Mouse (Mus musculus) forebrain, embryonic 14.5 days (tissue): Measurements from ENCODE around the gene Bcap31. TPM values are rescaled to one million over a fixed set of nuclear protein-coding genes. Genes with fewer than 3 reads are reported as not detected.

Experiments used
- ATAC-seq: fragments of 200-750 bp; cut with Nextera tagmentation; 2 replicates; pipeline ENCODE4 v1.8.0; 2017; ENCODE audit warnings: mild to moderate bottlenecking, moderate library complexity
- DNase-seq: peaks from one replicate; pipeline ENCODE4 v3.0.0-alpha.2; 2015; ENCODE audit warnings: low spot score
- H3K27ac ChIP-seq: fragments of 300-500 bp; sonication (generic); 2 replicates; pipeline ENCODE4 v1.5.1; 2014; ENCODE audit warnings: low read depth, mild to moderate bottlenecking, control low read depth, low read length, moderate library complexity
- H3K27me3 ChIP-seq: fragments of 300-500 bp; sonication (generic); replicated peaks from 2 replicates; pipeline ENCODE4 v1.6.1; 2014; ENCODE audit warnings: low read length, control low read depth, mixed read lengths; ENCODE audit not compliant: control insufficient read depth, insufficient read depth
- H3K36me3 ChIP-seq: fragments of 300-500 bp; sonication (generic); 2 replicates; pipeline ENCODE4 v1.6.1; 2014; ENCODE audit warnings: low read length, control low read depth; ENCODE audit not compliant: control insufficient read depth, insufficient read depth
- H3K4me1 ChIP-seq: fragments of 300-500 bp; sonication (generic); 2 replicates; pipeline ENCODE4 v1.6.1; 2014; ENCODE audit warnings: antibody characterized with exemption, low read length, control low read depth; ENCODE audit not compliant: control insufficient read depth, insufficient read depth
- H3K4me2 ChIP-seq: fragments of 300-500 bp; sonication (generic); 2 replicates; pipeline ENCODE4 v1.6.1; 2014; ENCODE audit warnings: mild to moderate bottlenecking, control low read depth, low read length
- H3K4me3 ChIP-seq: fragments of 300-500 bp; sonication (generic); 2 replicates; pipeline ENCODE4 v1.5.1; 2014; ENCODE audit warnings: low read depth, low read length, control low read depth
- H3K9ac ChIP-seq: fragments of 300-500 bp; sonication (generic); 2 replicates; pipeline ENCODE4 v1.6.1; 2014; ENCODE audit warnings: mild to moderate bottlenecking, low read length, control low read depth, moderate library complexity
- H3K9me3 ChIP-seq: fragments of 300-500 bp; sonication (generic); replicated peaks from 2 replicates; pipeline ENCODE4 v1.6.1; 2016; ENCODE audit warnings: low read length, control low read depth, mixed read lengths; ENCODE audit not compliant: control insufficient read depth
- WGBS: fragments of 180-500 bp; shearing (Covaris S2); extraction: QIAGEN DNeasy Blood & Tissue Kit; methylation state at CpG from one replicate; pipeline ENCODE4 v1.1.7; 2014; 5-methylcytosine and 5-hydroxymethylcytosine counted together
- polyA plus RNA-seq: library from polyadenylated mRNA; unstranded; fragments of >200 nt; fragmentation: Nextera tagmentation; extraction: Ambion mirVana; gene quantifications from 2 replicates; pipeline ENCODE4 v1.2.1, GENCODE M21; 2014

Gene Bcap31
- polyA plus RNA-seq, 1 experiment from 2014 or later: 113 TPM

DNA sequence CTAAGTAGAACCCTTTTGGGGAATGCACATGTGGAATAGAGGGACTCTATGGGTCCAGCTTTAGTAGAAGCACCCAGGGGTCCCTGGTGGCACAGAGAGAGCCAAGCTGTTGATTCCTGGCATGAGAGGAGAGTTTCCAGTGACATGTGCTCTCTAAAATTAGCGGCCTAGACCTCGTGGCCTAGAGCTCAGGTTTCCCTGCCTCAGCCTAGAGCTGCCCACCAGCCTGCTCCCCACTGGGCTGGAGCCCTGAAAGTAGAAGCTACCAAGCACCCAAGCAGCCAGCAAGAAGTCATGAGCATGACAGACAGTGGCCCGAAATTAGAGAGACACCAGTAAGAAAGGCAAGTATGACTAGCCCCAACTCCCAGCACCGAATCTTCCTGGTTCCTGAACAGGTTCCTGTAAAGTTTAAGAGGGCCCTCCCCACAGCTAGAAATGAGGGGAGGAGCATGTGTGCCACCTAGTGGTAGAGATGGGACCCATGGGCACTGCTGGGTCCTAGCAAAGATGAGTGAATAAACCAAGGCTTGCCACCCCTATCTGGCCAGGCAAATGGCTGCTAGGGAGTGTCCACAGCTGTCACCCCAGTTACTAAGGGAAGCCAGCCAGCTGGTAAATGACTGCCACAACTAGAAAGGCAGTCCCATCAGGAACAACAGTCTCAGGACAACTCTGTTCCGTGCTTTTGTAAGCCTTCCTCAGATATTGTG lies 24.9 kb downstream of the Bcap31 start:
- H3K27me3 ChIP-seq: no peaks in the 10 kb centered on the region
- H3K4me1 ChIP-seq: no peaks in the 10 kb centered on the region
- H3K9ac ChIP-seq: no peak overlapping the region
- ATAC-seq (peak; percentile 46; the same call in 1 of the 2 replicates), DNase-seq (peak; percentile 48)
- 77% methylated on average over 5 of the region's 5 CpGs for WGBS
- no peak overlapping the region for H3K27ac ChIP-seq
- H3K4me3 ChIP-seq: no peak overlapping the region
- H3K4me2 ChIP-seq: no peak overlapping the region
- peaks cover 24% of the 10 kb centered on the region for H3K36me3 ChIP-seq
- H3K9me3 ChIP-seq: no peaks in the 10 kb centered on the region

DNA sequence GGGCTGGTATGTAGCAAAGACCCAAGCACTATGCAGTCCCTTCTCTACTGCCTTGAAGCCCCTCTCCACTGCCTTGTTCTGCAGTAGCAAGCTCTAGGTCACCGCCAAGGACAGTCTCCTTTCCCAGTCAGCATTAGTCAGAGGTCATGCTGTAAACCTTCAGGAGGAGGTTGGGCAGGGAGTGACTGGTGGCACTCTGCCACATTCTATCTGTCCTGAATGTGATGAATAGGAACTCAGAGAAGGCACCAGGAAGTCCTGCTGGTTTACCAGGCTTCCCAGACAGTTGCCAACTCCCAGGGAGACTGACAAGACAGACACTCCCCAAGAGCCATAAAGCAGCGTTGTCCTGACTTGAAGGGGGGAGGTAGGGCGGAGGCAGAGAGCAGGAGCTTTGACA lies 30.3 kb downstream of the Bcap31 start:
- Histone ChIP-seq H3K9ac (no peak overlapping the region), H3K27ac (no peak overlapping the region), H3K36me3 (peaks cover 54% of the 10 kb centered on the region), H3K4me2 (no peak overlapping the region), H3K4me1 (no peaks in the 10 kb centered on the region), H3K4me3 (no peak overlapping the region), H3K9me3 (no peaks in the 10 kb centered on the region), H3K27me3 (no peaks in the 10 kb centered on the region)
- ATAC-seq (no peak), DNase-seq (no peak)
- WGBS: 80% methylated on average over 3 of the region's 3 CpGs

- peaks cover 61% of the 10 kb centered on the region for H3K36me3 ChIP-seq
- H3K4me1 ChIP-seq: no peaks in the 10 kb centered on the region
- H3K4me2 ChIP-seq: no peak overlapping the region
These were observed 31.0 kb downstream of the Bcap31 start for GRCm38 (mm10) chrX:73684978-73685377.

DNA sequence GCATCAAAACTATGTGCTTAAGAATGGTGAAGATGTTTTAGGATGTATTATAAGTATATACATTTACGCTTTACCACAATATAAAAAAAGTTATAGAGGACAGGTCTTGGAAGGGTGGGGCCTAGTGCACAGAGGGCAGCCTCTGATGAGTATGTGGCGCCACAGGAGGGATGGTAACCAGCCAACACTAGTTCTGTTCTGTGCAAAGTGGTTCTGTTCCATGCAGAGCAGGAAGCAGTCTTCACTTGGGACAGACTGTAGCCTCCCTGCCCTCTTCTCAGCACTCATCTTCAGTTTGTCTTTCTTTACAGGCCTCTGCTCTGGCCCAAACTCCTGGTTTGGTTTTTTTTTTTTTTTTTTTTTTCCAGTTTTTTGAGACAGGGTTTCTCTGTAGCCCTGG lies 31.8 kb downstream of the Bcap31 start:
- Histone ChIP-seq H3K4me3 (no peak overlapping the region), H3K4me2 (no peak overlapping the region), H3K27ac (no peak overlapping the region), H3K27me3 (no peaks in the 10 kb centered on the region), H3K9ac (no peak overlapping the region), H3K4me1 (no peaks in the 10 kb centered on the region), H3K9me3 (no peaks in the 10 kb centered on the region), H3K36me3 (peaks cover 66% of the 10 kb centered on the region)
- 77% methylated on average over 2 of the region's 2 CpGs for WGBS
- ATAC-seq: no peak
- no peak for DNase-seq

More at GRCm38 (mm10) chrX:73684978-73685377, 31.0 kb downstream of the Bcap31 start:
- Histone ChIP-seq H3K4me3 (no peak overlapping the region), H3K27me3 (no peaks in the 10 kb centered on the region), H3K27ac (no peak overlapping the region), H3K9ac (no peak overlapping the region), H3K9me3 (no peaks in the 10 kb centered on the region)
- DNase-seq: no peak
- ATAC-seq: no peak

GRCm38 (mm10) chrX:73676668-73677067 lies 39.3 kb downstream of the Bcap31 start:
- no peak for ATAC-seq
- H3K36me3 ChIP-seq: peaks cover 27% of the 10 kb centered on the region; the same call in 1 of the 2 replicates

GRCm38 (mm10) chrX:73675231-73675630 lies 40.7 kb downstream of the Bcap31 start:
- Histone ChIP-seq H3K4me3 (no peak overlapping the region; the same call in 1 of the 2 replicates), H3K27me3 (no peaks in the 10 kb centered on the region), H3K27ac (no peak overlapping the region), H3K9ac (peak overlapping the region; percentile 75; the same call in 1 of the 2 replicates), H3K4me2 (peak overlapping the region; percentile 60), H3K4me1 (peaks cover 8% of the 10 kb centered on the region; the same call in 1 of the 2 replicates), H3K36me3 (peaks cover 18% of the 10 kb centered on the region; the same call in 1 of the 2 replicates), H3K9me3 (no peaks in the 10 kb centered on the region)
- no peak for DNase-seq
- 77% methylated on average over 2 of the region's 2 CpGs for WGBS
- no peak for ATAC-seq

More at GRCm38 (mm10) chrX:73676668-73677067, 39.3 kb downstream of the Bcap31 start:
- no peak overlapping the region for H3K27ac ChIP-seq
- no peak overlapping the region for H3K9ac ChIP-seq
- WGBS: 93% methylated on average over 4 of the region's 4 CpGs
- no peak overlapping the region for H3K4me2 ChIP-seq
- H3K27me3 ChIP-seq: no peaks in the 10 kb centered on the region
- H3K9me3 ChIP-seq: no peaks in the 10 kb centered on the region
- H3K4me1 ChIP-seq: peaks cover 8% of the 10 kb centered on the region; the same call in 1 of the 2 replicates
- DNase-seq: no peak
- no peak overlapping the region for H3K4me3 ChIP-seq

DNA sequence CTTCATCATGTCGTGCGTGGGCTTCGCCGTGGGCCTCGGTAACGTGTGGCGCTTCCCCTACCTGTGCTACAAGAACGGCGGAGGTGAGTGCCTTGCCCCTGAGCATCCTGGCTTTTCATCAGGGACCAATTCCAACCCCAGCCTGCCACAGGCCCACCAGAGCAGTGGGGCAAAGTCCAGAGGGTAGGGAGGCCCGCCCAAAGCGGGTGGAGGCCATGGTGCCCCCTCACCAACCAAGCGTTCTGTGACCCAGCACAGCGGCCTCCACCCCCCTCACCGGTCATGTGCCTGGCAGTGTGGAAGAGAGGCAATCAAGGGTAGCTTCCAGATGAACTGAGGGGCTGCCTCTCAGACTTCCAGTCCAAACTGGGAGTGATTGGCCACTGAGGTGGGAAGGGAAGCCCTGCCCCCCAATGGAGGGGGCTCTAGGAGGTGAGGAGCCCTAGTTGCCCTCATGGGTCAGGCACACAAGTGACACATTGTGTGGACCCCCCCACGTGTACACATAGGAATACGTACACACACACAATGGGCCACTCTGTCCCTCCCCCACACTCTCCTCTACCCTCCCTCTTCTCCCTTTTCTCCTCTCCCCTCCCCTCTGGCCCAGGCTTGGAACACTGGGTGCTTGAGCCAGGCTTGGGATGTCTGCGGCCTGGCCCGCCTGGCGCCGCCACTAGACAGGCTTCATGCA lies 41.9 kb downstream of the Bcap31 start:
- Histone ChIP-seq H3K4me3 (peak overlapping the region; percentile 53), H3K27me3 (no peaks in the 10 kb centered on the region), H3K4me1 (peaks cover 8% of the 10 kb centered on the region; the same call in 1 of the 2 replicates), H3K4me2 (peak overlapping the region; percentile 60), H3K9me3 (no peaks in the 10 kb centered on the region), H3K27ac (no peak overlapping the region), H3K36me3 (peaks cover 11% of the 10 kb centered on the region; the same call in 1 of the 2 replicates), H3K9ac (peak overlapping the region; percentile 75)
- no peak for DNase-seq
- 34% methylated on average over 20 of the region's 20 CpGs for WGBS
- peak; percentile 32 for ATAC-seq

GRCm38 (mm10) chrX:73673619-73673967 lies 42.4 kb downstream of the Bcap31 start:
- H3K27me3 ChIP-seq: no peaks in the 10 kb centered on the region
- WGBS: 33% methylated on average over 27 of the region's 42 CpGs
- H3K4me1 ChIP-seq: peaks cover 8% of the 10 kb centered on the region; the same call in 1 of the 2 replicates
- no peaks in the 10 kb centered on the region for H3K9me3 ChIP-seq
- peak; percentile 4; the same call in 1 of the 2 replicates for ATAC-seq
- peak overlapping the region; percentile 66; the same call in 1 of the 2 replicates for H3K27ac ChIP-seq
- DNase-seq: no peak
- peaks cover 7% of the 10 kb centered on the region; the same call in 1 of the 2 replicates for H3K36me3 ChIP-seq
- peak overlapping the region; percentile 60 for H3K4me2 ChIP-seq
- peak overlapping the region; percentile 75 for H3K9ac ChIP-seq
- peak overlapping the region; percentile 53 for H3K4me3 ChIP-seq
